Mouse (Mus musculus) stomach, embryonic 14.5 days (tissue): ENCODE results near the gene Chchd6. TPM values are rescaled to one million over a fixed set of nuclear protein-coding genes. Genes with fewer than 3 reads are reported as not detected.

Experiments used
- polyA plus RNA-seq: library from polyadenylated mRNA; unstranded; fragments of >200 nt; fragmentation: Nextera tagmentation; extraction: Ambion mirVana; gene quantifications from 2 replicates; pipeline ENCODE4 v1.2.1, GENCODE M21; 2014

Gene Chchd6
- polyA plus RNA-seq, 1 experiment from 2014 or later: 62.0 TPM

Other genes starting within 250 kb of the Chchd6 start
- gene Plxna1, start 233.0 kb downstream of the Chchd6 start, polyA plus RNA-seq: 17.3 and 23.5 TPM in 2 replicates
- gene Txnrd3, start 48.3 kb upstream of the Chchd6 start, polyA plus RNA-seq: 12.0 and 12.9 TPM in 2 replicates
- not detected in 2 replicates for gene Vmn1r40, start 111.9 kb upstream of the Chchd6 start, polyA plus RNA-seq
- not detected in 2 replicates for gene Vmn1r41, start 145.1 kb upstream of the Chchd6 start, polyA plus RNA-seq